Mouse (Mus musculus): ENCODE results near the gene 2210407C18Rik. TPM values are rescaled to one million over a fixed set of nuclear protein-coding genes. Genes with fewer than 3 reads are reported as not detected.

The 2210407C18Rik gene
- polyA plus RNA-seq, 2 experiments = not detected

DNA sequence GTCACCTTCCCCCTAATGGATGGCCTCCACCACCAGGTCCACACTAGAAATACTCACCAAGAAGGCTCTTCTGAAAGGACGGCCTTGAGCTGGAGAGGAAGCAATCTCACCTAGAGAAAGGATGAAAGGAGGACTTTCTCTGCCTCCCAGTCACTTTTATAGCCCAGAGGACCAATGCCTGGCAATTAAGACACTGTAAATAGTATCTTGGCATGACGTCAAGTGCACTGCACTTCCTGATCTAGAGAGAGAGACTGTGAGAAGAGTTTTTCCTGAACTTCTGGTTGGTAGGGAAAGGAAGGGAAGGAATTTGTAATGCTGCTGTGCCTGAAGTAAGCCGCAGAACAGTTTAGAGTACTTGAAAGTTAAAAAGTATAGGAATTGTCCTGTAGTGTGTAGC is 2.5 kb downstream of the 2210407C18Rik start:
- Histone ChIP-seq H3K4me1 (replicated peaks; ENCODE audit: control insufficient read depth in 2 of 2, insufficient read depth in 2 of 2, low read length in 1 of 2) (no peaks in the 10 kb centered on the region), H3K27ac (no peak overlapping the region), H3K4me3 (ENCODE audit: insufficient read depth in 1 of 2, low read depth in 2 of 2, low read length in 2 of 2) (no peak overlapping the region), H3K27me3 (ENCODE audit: control insufficient read depth, insufficient read depth, low read length) (no peaks in the 10 kb centered on the region), H3K4me2 (ENCODE audit: low read depth) (no peak overlapping the region), H3K9ac (replicated peaks) (no peak overlapping the region), H3K9me3 (ENCODE audit: control insufficient read depth, low read length) (no peaks in the 10 kb centered on the region), H3K36me3 (replicated peaks; ENCODE audit: control insufficient read depth, insufficient read depth, low read depth) (no peaks in the 10 kb centered on the region)
- 40% methylated on average over 3 of the region's 3 CpGs for WGBS (ENCODE audit: insufficient replicate concordance)
- no peak for ATAC-seq (ENCODE audit: insufficient read depth)
- no peak for TF ChIP-seq CTCF (IDR thresholded peaks at IDR 0.05; ENCODE audit: low read depth)
- no peak for TF ChIP-seq EP300 (IDR thresholded peaks at IDR 0.05; ENCODE audit: low read depth)
- DNase-seq (ENCODE audit: low read depth in 3 of 3, low spot score in 3 of 3) = no peak

DNA sequence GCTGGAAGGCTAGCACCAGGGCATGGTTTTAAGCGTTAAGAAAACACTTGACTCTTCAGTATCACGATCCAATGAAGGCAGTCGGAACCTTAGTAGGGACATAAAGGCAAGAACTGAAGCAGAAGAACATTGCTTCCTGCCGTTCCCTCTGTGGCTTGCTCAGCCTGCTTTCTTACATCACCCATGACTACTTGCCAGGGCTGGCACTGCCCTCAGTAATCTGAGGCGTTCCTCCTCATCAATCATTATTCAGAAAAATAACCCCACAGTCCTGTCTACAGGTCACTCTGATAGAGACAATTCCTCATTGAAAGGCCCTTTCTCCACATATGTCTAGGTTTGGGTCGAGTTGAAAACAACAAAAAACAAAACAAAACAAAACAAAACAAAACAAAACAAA is 8.8 kb downstream of the 2210407C18Rik start:
- 63% methylated on average over 6 of the region's 6 CpGs for WGBS (ENCODE audit: insufficient replicate concordance)
- Histone ChIP-seq H3K9me3 (ENCODE audit: control insufficient read depth, low read length) (no peaks in the 10 kb centered on the region), H3K9ac (replicated peaks) (no peak overlapping the region), H3K27ac (no peak overlapping the region), H3K4me3 (ENCODE audit: insufficient read depth in 1 of 2, low read depth in 2 of 2, low read length in 2 of 2) (no peak overlapping the region), H3K27me3 (ENCODE audit: control insufficient read depth, insufficient read depth, low read length) (no peaks in the 10 kb centered on the region), H3K36me3 (replicated peaks; ENCODE audit: control insufficient read depth, insufficient read depth, low read depth) (no peaks in the 10 kb centered on the region), H3K4me2 (ENCODE audit: low read depth) (no peak overlapping the region), H3K4me1 (replicated peaks; ENCODE audit: control insufficient read depth in 2 of 2, insufficient read depth in 2 of 2, low read length in 1 of 2) (peaks cover 3 to 8% of the 10 kb centered on the region in 2 experiments; a peak in 1 of 4 replicates)
- no peak for TF ChIP-seq EP300 (IDR thresholded peaks at IDR 0.05; ENCODE audit: low read depth)
- no peak for TF ChIP-seq CTCF (IDR thresholded peaks at IDR 0.05; ENCODE audit: low read depth)
- DNase-seq (ENCODE audit: low read depth in 3 of 3, low spot score in 3 of 3) (no peak), ATAC-seq (ENCODE audit: insufficient read depth) (no peak)

DNA sequence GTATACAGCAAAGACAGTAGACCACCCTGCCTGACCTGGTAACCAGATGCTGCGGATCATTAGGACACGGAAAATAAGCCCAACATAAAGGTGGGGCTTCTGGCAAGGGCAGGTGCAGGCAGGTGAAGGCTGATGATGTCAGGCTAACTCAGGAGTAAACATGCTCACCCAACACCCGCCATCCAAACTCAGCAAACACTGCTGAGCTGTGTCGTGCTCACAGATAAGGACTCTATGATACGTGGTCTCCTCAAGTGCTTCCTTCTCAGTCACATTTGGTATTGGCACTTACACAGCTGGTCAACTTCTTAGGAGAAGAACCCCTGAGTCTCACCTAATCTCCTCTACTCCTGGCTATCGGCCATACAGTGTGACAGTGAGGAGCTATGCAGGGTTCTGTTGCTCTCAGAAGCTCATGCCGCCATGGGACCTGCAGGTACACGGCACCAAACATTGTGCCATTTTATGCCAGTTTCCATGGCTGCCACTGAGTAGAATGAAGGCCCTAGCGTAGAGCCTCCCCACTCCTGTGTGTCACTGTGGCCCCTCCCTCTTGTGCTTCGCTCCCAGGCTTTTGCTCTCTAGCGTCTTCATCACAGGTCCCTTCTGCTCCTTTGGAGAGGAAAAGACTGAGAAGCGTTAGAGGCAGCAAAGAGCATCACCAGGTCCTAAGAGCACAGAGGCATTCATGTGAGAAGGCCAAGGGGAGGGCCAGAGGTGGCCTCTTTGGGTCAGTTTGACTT is 9.5 kb downstream of the 2210407C18Rik start:
- peaks cover 3 to 8% of the 10 kb centered on the region in 2 experiments; a peak in 1 of 4 replicates for H3K4me1 ChIP-seq (replicated peaks; ENCODE audit: control insufficient read depth in 2 of 2, insufficient read depth in 2 of 2, low read length in 1 of 2)
- no peak for TF ChIP-seq CTCF (IDR thresholded peaks at IDR 0.05; ENCODE audit: low read depth)
- no peak for TF ChIP-seq EP300 (IDR thresholded peaks at IDR 0.05; ENCODE audit: low read depth)
- no peak for DNase-seq (ENCODE audit: low read depth in 3 of 3, low spot score in 3 of 3)
- H3K9me3 ChIP-seq (ENCODE audit: control insufficient read depth, low read length) = no peaks in the 10 kb centered on the region
- H3K27me3 ChIP-seq (ENCODE audit: control insufficient read depth, insufficient read depth, low read length) = no peaks in the 10 kb centered on the region
- H3K27ac ChIP-seq = no peak overlapping the region
- WGBS (ENCODE audit: insufficient replicate concordance) = 60% methylated on average over 12 of the region's 12 CpGs
- no peak overlapping the region for H3K9ac ChIP-seq (replicated peaks)
- H3K4me2 ChIP-seq (ENCODE audit: low read depth) = no peak overlapping the region
- no peak overlapping the region for H3K4me3 ChIP-seq (ENCODE audit: insufficient read depth in 1 of 2, low read depth in 2 of 2, low read length in 2 of 2)
- ATAC-seq (ENCODE audit: insufficient read depth) = no peak
- no peaks in the 10 kb centered on the region for H3K36me3 ChIP-seq (replicated peaks; ENCODE audit: control insufficient read depth, insufficient read depth, low read depth)

DNA sequence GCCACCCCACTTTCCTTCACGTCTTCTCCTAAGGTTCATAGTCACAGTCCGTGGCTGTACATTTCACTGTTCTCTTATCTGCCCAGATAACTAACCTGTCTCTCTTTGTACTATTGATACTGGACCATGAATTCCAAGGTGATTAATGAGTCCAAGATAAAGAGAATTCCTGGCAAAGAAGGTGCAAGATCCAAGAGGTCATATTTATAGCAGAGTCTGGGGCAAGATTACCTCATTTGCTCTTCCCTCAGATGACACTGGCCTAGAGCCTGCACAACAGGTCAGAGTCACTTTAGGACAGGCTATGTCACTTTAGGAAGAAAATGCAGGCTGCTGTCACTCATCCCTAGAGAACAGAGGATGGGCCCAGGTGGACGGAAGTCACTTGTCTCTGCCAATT is 10.6 kb downstream of the 2210407C18Rik start:
- no peaks in the 10 kb centered on the region for H3K9me3 ChIP-seq (ENCODE audit: control insufficient read depth, low read length)
- WGBS (ENCODE audit: insufficient replicate concordance) = 46% methylated on average over 3 of the region's 3 CpGs
- no peak for TF ChIP-seq EP300 (IDR thresholded peaks at IDR 0.05; ENCODE audit: low read depth)
- TF ChIP-seq CTCF (IDR thresholded peaks at IDR 0.05; ENCODE audit: low read depth) = no peak
- H3K9ac ChIP-seq (replicated peaks) = no peak overlapping the region
- H3K4me2 ChIP-seq (ENCODE audit: low read depth) = no peak overlapping the region
- H3K36me3 ChIP-seq (replicated peaks; ENCODE audit: control insufficient read depth, insufficient read depth, low read depth) = no peaks in the 10 kb centered on the region
- H3K27ac ChIP-seq = no peak overlapping the region
- ATAC-seq (ENCODE audit: insufficient read depth) = no peak
- no peak overlapping the region for H3K4me3 ChIP-seq (ENCODE audit: insufficient read depth in 1 of 2, low read depth in 2 of 2, low read length in 2 of 2)
- H3K27me3 ChIP-seq (ENCODE audit: control insufficient read depth, insufficient read depth, low read length) = no peaks in the 10 kb centered on the region
- H3K4me1 ChIP-seq (replicated peaks; ENCODE audit: control insufficient read depth in 2 of 2, insufficient read depth in 2 of 2, low read length in 1 of 2) = peaks cover 3 to 8% of the 10 kb centered on the region in 2 experiments; a peak in 1 of 4 replicates
- DNase-seq (ENCODE audit: low read depth in 3 of 3, low spot score in 3 of 3) = no peak

DNA sequence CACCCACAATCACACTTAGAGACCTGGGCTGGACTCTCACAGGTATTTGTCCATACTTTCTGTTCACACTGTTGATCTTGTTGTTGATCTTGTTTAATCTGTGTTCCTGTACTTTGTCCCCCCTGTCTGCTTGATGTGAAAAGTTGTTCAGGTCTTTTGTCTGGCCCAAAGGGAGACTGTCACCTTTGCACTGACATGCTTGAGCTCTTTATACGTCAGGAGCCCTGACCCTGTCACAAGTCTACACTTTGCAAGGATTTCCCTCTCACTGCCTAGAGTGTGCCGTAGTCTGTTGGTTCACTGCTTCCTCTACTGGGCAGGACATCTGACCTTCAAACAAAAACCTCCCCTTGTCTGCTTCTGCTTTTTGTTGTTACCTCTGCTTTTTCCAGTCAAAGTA is 11.2 kb downstream of the 2210407C18Rik start:
- no peak overlapping the region for H3K4me3 ChIP-seq (ENCODE audit: insufficient read depth in 1 of 2, low read depth in 2 of 2, low read length in 2 of 2)
- H3K36me3 ChIP-seq (replicated peaks; ENCODE audit: control insufficient read depth, insufficient read depth, low read depth) = no peaks in the 10 kb centered on the region
- no peak overlapping the region for H3K4me2 ChIP-seq (ENCODE audit: low read depth)
- no peaks in the 10 kb centered on the region for H3K9me3 ChIP-seq (ENCODE audit: control insufficient read depth, low read length)
- TF ChIP-seq EP300 (IDR thresholded peaks at IDR 0.05; ENCODE audit: low read depth) (no peak), CTCF (IDR thresholded peaks at IDR 0.05; ENCODE audit: low read depth) (no peak)
- 45% methylated on average over 2 of the region's 2 CpGs for WGBS (ENCODE audit: insufficient replicate concordance)
- H3K4me1 ChIP-seq (replicated peaks; ENCODE audit: control insufficient read depth in 2 of 2, insufficient read depth in 2 of 2, low read length in 1 of 2) = peaks cover 3 to 8% of the 10 kb centered on the region in 2 experiments; a peak in 1 of 4 replicates
- ATAC-seq (ENCODE audit: insufficient read depth) (no peak), DNase-seq (ENCODE audit: low read depth in 3 of 3, low spot score in 3 of 3) (no peak)
- no peak overlapping the region for H3K27ac ChIP-seq
- no peak overlapping the region for H3K9ac ChIP-seq (replicated peaks)
- no peaks in the 10 kb centered on the region for H3K27me3 ChIP-seq (ENCODE audit: control insufficient read depth, insufficient read depth, low read length)

Data from liver, embryonic 14.5 days (tissue).